ENCODE assay signal across 8 mouse cellular contexts in genomic region chr2:52857611-52858528, GRCm38 (mm10). TPM values are rescaled to one million over a fixed set of nuclear protein-coding genes. Genes with fewer than 3 reads are reported as not detected.
DNase-seq lines count a peak whose midpoint lies in the region; ATAC-seq and TF ChIP-seq lines count a peak whose summit lies in the region.

Gene Fmnl2 (plus strand): TSS chr2:52857860.

- H3K4me3 ChIP-seq in CH12.LX (replicated peaks in 1 of 3; ENCODE audit: low read depth in 2 of 3, low read length in 2 of 3, poor library complexity in 1 of 3) = peak within 1 kb of the TSS; percentile 40 to 67 (median 67)
- peak within 1 kb of the TSS; percentile 100 for H3K4me3 ChIP-seq in forebrain, embryonic 16.5 days (replicated peaks; ENCODE audit: low read length)
- H3K4me3 ChIP-seq in liver, embryonic 15.5 days (replicated peaks) = peak within 1 kb of the TSS; percentile 61
- H3K4me3 ChIP-seq in neural tube, embryonic 14.5 days (ENCODE audit: low read depth, low read length) = peak within 1 kb of the TSS; percentile 99

- peak; percentile 17 for DNase-seq in CH12.LX (ENCODE audit: extremely low read depth)
- DNase-seq in cerebellum, adult 11 months = peak; percentile 78
- peak; percentile 83 to 88 for DNase-seq in heart, postnatal 14 days
- peak; percentile 91 to 93 for DNase-seq in kidney, postnatal 4 days
- peak; percentile 83 for DNase-seq in testis, postnatal 14 days (ENCODE audit: low spot score)

- no peak for TF ChIP-seq RAD21 in CH12.LX (IDR thresholded peaks at IDR 0.05; ENCODE audit: low read depth, low read length)

- ATAC-seq in forebrain, embryonic 16.5 days = peak; percentile 91
- peak; percentile 56 for ATAC-seq in liver, embryonic 15.5 days (ENCODE audit: insufficient read depth)
- peak; percentile 95 for ATAC-seq in neural tube, embryonic 14.5 days (ENCODE audit: low read depth)

- H3K9me3 ChIP-seq in CH12.LX (replicated peaks; ENCODE audit: low read length) = no peaks in the 10 kb centered on the region
- H3K9me3 ChIP-seq in forebrain, embryonic 16.5 days (ENCODE audit: control insufficient read depth, low read length) = no peaks in the 10 kb centered on the region
- H3K9me3 ChIP-seq in liver, embryonic 15.5 days (replicated peaks) = no peaks in the 10 kb centered on the region
- no peaks in the 10 kb centered on the region for H3K9me3 ChIP-seq in neural tube, embryonic 14.5 days (ENCODE audit: control insufficient read depth, low read length)

- dilution Hi-C loops in CH12.LX (cut with MboI; ENCODE audit: extremely low pct_ligation_motif_present, extremely low pct_unique_long_range_greater_than_20kb, low sequenced_read_pairs) = no loop called here

- no peaks in the 10 kb centered on the region for H3K36me3 ChIP-seq in CH12.LX (replicated peaks in 1 of 2; ENCODE audit: control insufficient read depth in 1 of 2, insufficient read depth in 1 of 2, low read length in 1 of 2)
- H3K36me3 ChIP-seq in forebrain, embryonic 16.5 days (ENCODE audit: control insufficient read depth, insufficient read depth) = no peaks in the 10 kb centered on the region
- no peaks in the 10 kb centered on the region for H3K36me3 ChIP-seq in liver, embryonic 15.5 days (replicated peaks)
- H3K36me3 ChIP-seq in neural tube, embryonic 14.5 days (ENCODE audit: control insufficient read depth, insufficient read depth, low read length) = no peaks in the 10 kb centered on the region

- H3K9ac ChIP-seq in CH12.LX (ENCODE audit: insufficient read depth, low read depth) = peak within 1 kb of the TSS; percentile 10; the same call in 1 of the 2 replicates
- H3K9ac ChIP-seq in forebrain, embryonic 16.5 days (replicated peaks; ENCODE audit: low read depth, low read length) = peak within 1 kb of the TSS; percentile 100
- peak within 1 kb of the TSS; percentile 21; the same call in 1 of the 2 replicates for H3K9ac ChIP-seq in liver, embryonic 15.5 days
- peak within 1 kb of the TSS; percentile 82 for H3K9ac ChIP-seq in neural tube, embryonic 14.5 days (replicated peaks; ENCODE audit: low read depth, low read length)

- no peak for TF ChIP-seq CTCF in CH12.LX (conservative IDR thresholded peaks at IDR 0.05 in 1 of 2, IDR thresholded peaks at IDR 0.05 in 1 of 2; ENCODE audit: low read depth in 2 of 2, low read length in 2 of 2)

- peaks cover 26% of the 10 kb centered on the region for H3K27me3 ChIP-seq in CH12.LX (replicated peaks)
- H3K27me3 ChIP-seq in forebrain, embryonic 16.5 days (replicated peaks; ENCODE audit: control insufficient read depth, insufficient read depth, low read length) = no peaks in the 10 kb centered on the region; the same call in 1 of the 2 replicates
- H3K27me3 ChIP-seq in liver, embryonic 15.5 days = peaks cover 52% of the 10 kb centered on the region
- H3K27me3 ChIP-seq in neural tube, embryonic 14.5 days (ENCODE audit: control insufficient read depth, insufficient read depth, low read length) = no peaks in the 10 kb centered on the region

- H3K4me1 ChIP-seq in CH12.LX (ENCODE audit: control insufficient read depth in 1 of 2, insufficient read depth in 2 of 2) = peaks cover 0 to 24% of the 10 kb centered on the region in 2 experiments; a peak in 2 of 4 replicates
- peaks cover 42% of the 10 kb centered on the region for H3K4me1 ChIP-seq in forebrain, embryonic 16.5 days (replicated peaks; ENCODE audit: control insufficient read depth, insufficient read depth, low read length)
- no peaks in the 10 kb centered on the region for H3K4me1 ChIP-seq in liver, embryonic 15.5 days (replicated peaks)
- peaks cover 24% of the 10 kb centered on the region for H3K4me1 ChIP-seq in neural tube, embryonic 14.5 days (ENCODE audit: control insufficient read depth, insufficient read depth, low read length)

- H3K79me2 ChIP-seq in CH12.LX (replicated peaks; ENCODE audit: control insufficient read depth, extremely low read depth, insufficient read depth, poor library complexity, severe bottlenecking) = no peaks in the 10 kb centered on the region

- WGBS in forebrain, embryonic 16.5 days = under 1% methylated on average over 109 of the region's 114 CpGs
- under 1% methylated on average over 113 of the region's 114 CpGs for WGBS in liver, embryonic 15.5 days (ENCODE audit: insufficient replicate concordance)
- under 1% methylated on average over 95 of the region's 114 CpGs for WGBS in neural tube, embryonic 14.5 days

- 0 out of 2 replicates have a peak, but pooled peaks have one; percentile 29 for TF ChIP-seq POLR2A in CH12.LX (IDR thresholded peaks at IDR 0.05; ENCODE audit: low read depth, low read length)

- peak within 1 kb of the TSS; percentile 82 for H3K4me2 ChIP-seq in CH12.LX (ENCODE audit: insufficient read depth, low read depth, poor library complexity, severe bottlenecking)
- H3K4me2 ChIP-seq in forebrain, embryonic 16.5 days (ENCODE audit: low read length) = peak within 1 kb of the TSS; percentile 77
- H3K4me2 ChIP-seq in liver, embryonic 15.5 days = peak within 1 kb of the TSS; percentile 74
- peak within 1 kb of the TSS; percentile 76 for H3K4me2 ChIP-seq in neural tube, embryonic 14.5 days (ENCODE audit: low read depth, low read length)

- no peak within 1 kb of the TSS for H3K27ac ChIP-seq in CH12.LX (ENCODE audit: insufficient read depth, low read depth)
- peak within 1 kb of the TSS; percentile 85 for H3K27ac ChIP-seq in forebrain, embryonic 16.5 days (ENCODE audit: low read length)
- H3K27ac ChIP-seq in liver, embryonic 15.5 days (replicated peaks) = no peak within 1 kb of the TSS
- peak within 1 kb of the TSS; percentile 89 for H3K27ac ChIP-seq in neural tube, embryonic 14.5 days (ENCODE audit: low read depth, low read length)

- intact Hi-C loops in heart, postnatal 14 days (cut with DNase I) = loop anchor here (2.0 to 5.0 kb wide), 3 partner anchors 96 to 229 kb away; no protein-coding TSS in a partner anchor

- TF ChIP-seq EP300 in CH12.LX (IDR thresholded peaks at IDR 0.05; ENCODE audit: low read length) = no peak

- in situ Hi-C loops in CH12.LX (cut with MboI; ENCODE audit: low pct_ligation_motif_present, low pct_unique_long_range_greater_than_20kb, low sequenced_read_pairs) = no loop called here

TF ChIP-seq in CH12.LX, 34 proteins besides CTCF, POLR2A, EP300 and RAD21:
- TF ChIP-seq MXI1 (IDR thresholded peaks at IDR 0.05; ENCODE audit: low read depth, low read length) = no peak
- TF ChIP-seq HCFC1 (IDR thresholded peaks at IDR 0.05; ENCODE audit: low read depth, low read length) = peak; percentile 72
- TF ChIP-seq UBTF (IDR thresholded peaks at IDR 0.05; ENCODE audit: low read depth, low read length) = peak; percentile 70; the same call in 1 of the 2 replicates
- TF ChIP-seq MAZ (IDR thresholded peaks at IDR 0.05; ENCODE audit: low read depth, low read length) = peak; percentile 6; the same call in 1 of the 2 replicates

RNA-seq across cellular contexts. Expression of gene Fmnl2, which starts in this region (rescaled TPM):
- total RNA-seq in CH12.LX (2012; rRNA removed) (0.42 and 0.59 TPM in 2 replicates), CH12.LX (2014; rRNA removed) (2.1 and 2.2 TPM in 2 replicates)
- polyA plus RNA-seq in CH12.LX (2012; ENCODE audit: insufficient read length, low read depth) = 2.8 and 2.9 TPM in 2 replicates
- polyA plus RNA-seq in forebrain, embryonic 16.5 days (2015; fragmentation: Nextera tagmentation; extraction: Ambion mirVana) = 15.5 and 18.5 TPM in 2 replicates
- 1 to 10 TPM; 7.5 TPM for total RNA-seq in heart, postnatal 14 days (2021)
- polyA plus RNA-seq in liver, embryonic 15.5 days (2015; fragmentation: Nextera tagmentation; extraction: Ambion mirVana) = 0.46 and 0.70 TPM in 2 replicates
- polyA plus RNA-seq in neural tube, embryonic 14.5 days (2014; fragmentation: Nextera tagmentation; extraction: Ambion mirVana) = 13.3 and 16.8 TPM in 2 replicates

Comparison
In these comparisons a context has a peak if more than half of its experiments do, and no peak if none do; other contexts are left out.
1. Peak in ATAC-seq, H3K4me3 ChIP-seq, H3K9ac ChIP-seq and H3K4me2 ChIP-seq in liver, embryonic 15.5 days; RNA of the gene not detected or under 1 TPM.
2. DNase-seq: peak in every context shown above with its lines; median percentile 92 in kidney, postnatal 4 days; 86 in heart, postnatal 14 days; 83 in testis, postnatal 14 days; 78 in cerebellum, adult 11 months; 17 in CH12.LX.
3. H3K27ac ChIP-seq: peak in forebrain, embryonic 16.5 days (single experiment) and neural tube, embryonic 14.5 days (single experiment); none in CH12.LX (single experiment) and liver, embryonic 15.5 days (single experiment).
4. H3K9ac ChIP-seq: peak in every context shown above with its lines; median percentile 100 in forebrain, embryonic 16.5 days; 82 in neural tube, embryonic 14.5 days; 21 in liver, embryonic 15.5 days; 10 in CH12.LX.
5. Peak in every context shown above with its lines, with median percentiles within 50 percentile points of each other: H3K4me2 ChIP-seq, H3K4me3 ChIP-seq and ATAC-seq.